Mouse (Mus musculus) c-Kit-positive CD71-negative TER-119-negative erythroid progenitor cells, embryonic 14.5 days (primary cell): ENCODE data around the gene Mapkbp1.

Experiments used
- DNase-seq: peaks from one replicate; pipeline ENCODE4 v3.0.0-alpha.2; 2013; ENCODE audit warnings: low read depth

Gene Mapkbp1

GRCm38 (mm10) chr2:119972537-119972879 lies at the start of gene Mapkbp1:
TSS of gene Mapkbp1 (plus strand) at chr2:119972699.
- DNase-seq = no peak

DNA sequence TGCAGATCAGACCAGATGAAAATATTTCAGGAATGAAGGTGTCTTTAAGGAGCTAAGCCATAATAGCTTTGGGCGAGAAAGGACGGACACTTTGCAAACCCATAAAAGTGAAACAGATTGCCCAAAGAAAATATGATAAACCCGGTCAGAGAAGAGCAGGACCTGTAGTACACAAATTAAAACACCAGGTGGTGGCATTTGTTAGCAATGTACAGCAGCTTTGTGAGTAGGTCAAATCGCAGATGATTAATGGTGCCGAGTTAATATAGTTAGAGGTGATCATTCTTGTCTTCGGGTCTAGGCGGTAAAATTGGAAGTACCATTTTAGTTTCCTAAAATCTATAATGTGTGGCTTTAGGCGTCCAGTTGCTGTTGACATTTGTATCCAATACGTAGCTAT lies 1.9 kb upstream of the Mapkbp1 start:
- DNase-seq = peak; percentile 58

- no peak for DNase-seq
These were observed 1.2 kb upstream of the Mapkbp1 start for GRCm38 (mm10) chr2:119971316-119971715.

DNA sequence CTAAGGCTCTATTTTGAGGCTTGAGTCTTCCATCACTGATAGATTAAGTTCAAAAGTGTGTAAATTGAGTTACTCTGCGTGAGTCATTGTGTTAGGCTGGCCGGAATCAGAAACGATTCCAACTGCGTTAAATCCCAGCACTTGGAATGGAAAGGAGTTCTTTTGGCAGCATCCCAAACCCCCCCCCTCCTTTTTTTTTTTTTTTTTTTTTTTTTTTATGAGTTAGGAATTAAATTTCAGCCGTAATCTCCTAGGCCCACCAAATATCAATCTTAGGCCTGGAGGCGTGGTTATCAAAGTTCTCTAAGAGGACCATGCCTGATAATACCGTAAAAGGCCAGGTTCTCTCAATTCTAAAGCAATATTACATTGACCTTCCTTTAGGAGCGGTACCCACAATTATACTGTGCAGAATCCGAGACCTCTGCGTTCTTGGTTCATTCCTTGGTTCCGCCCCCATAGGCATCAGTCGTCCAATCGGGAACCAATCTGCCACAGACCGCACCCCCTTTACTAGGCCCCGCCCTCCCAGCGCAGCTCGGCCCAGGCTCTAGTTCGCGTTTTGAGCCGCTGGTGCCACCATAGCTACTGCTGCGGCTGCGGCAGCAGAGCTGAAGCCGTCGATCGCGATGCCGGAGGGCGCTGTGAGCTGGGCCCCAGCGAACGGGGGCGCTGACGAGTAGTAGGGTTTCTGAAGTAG lies 512 bp upstream of the Mapkbp1 start:
- DNase-seq = peak; percentile 88

- DNase-seq = no peak
These were observed 8.0 kb downstream of the Mapkbp1 start for GRCm38 (mm10) chr2:119980343-119980986.

DNA sequence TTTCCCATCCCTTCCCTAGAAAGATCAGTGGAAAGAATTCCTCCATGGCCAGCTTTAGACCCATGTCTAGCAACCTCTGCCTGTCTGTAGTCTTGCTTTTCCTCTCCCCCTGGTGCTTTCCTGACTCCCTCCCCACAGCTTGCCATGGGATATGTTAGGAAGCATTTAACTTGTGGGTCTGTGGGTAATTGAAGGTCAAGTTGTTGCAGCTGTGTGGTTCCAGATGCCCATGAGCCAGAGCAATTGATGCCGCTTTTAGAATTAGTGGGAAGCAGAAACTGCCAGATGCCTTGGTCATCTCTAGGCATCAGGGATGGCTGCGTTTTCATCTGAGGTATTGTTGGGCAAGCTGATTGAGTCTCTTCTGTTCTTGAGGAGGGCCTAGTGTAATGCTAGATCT lies 9.1 kb downstream of the Mapkbp1 start:
- no peak for DNase-seq

DNA sequence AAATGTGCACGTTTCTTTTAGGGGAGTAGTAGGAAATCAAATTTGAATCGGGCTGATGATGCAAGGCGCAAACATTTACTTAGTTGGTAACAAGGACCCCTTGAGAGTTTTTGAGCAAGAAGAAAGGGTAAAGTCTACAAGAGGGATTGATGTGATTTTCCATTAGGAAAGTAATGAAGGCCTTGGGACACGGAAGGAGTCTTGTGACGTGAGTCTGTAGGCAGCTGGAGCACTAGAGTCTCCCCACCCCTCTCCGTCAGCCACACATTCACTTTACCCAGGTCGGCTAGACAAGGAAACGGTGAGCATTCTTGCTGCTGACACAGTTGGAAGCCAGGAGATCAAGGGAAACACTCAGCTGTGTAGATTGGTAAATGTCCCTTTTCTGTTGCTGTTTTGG lies 13.4 kb downstream of the Mapkbp1 start:
- DNase-seq = no peak

DNA sequence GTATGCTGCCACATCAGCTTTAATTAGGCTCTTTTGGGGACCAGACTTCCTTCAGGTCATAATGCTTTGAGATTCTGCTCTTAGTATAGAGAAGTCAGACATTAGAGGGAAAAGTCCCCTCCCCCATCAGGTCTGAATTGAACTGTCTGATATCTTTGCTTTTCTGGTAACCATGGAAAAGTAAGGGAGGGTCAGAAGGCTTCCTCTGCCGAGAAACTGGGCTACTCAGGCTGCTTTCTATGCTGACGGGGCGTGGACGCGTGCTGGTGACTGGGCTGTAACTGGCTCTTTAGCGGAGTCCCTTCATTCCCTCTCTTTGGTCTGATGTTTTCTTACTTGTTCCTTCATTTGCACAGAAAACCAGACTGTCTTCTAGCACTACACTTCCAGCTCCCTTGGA lies 13.9 kb downstream of the Mapkbp1 start:
- DNase-seq = no peak

- DNase-seq = no peak
These were observed 14.9 kb downstream of the Mapkbp1 start for GRCm38 (mm10) chr2:119987441-119987840.

- no peak for DNase-seq
These were observed 16.5 kb downstream of the Mapkbp1 start for GRCm38 (mm10) chr2:119988952-119989351.

GRCm38 (mm10) chr2:119990881-119991280 lies 18.4 kb downstream of the Mapkbp1 start:
- no peak for DNase-seq

DNA sequence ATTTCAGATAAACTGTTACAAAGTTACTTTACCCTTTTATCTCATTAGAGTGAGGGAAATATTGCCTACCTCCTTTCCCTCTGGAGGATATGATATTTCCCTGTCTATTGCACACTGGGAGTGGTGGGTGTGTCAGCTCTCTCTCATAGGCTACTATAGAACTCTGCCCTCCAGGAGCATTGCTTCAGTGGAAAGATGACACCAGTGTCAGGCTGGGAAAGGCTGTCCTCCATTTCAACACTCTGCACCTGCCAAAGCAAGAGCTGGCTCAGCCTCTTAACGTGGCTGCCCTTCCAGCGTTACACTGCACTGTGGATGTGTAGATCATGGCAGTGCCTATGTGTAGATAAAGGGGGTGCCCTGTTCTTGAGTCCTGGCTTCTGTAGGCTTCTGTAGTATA lies 19.9 kb downstream of the Mapkbp1 start:
- DNase-seq = no peak

GRCm38 (mm10) chr2:119993515-119993914 lies 21.0 kb downstream of the Mapkbp1 start:
- no peak for DNase-seq

DNA sequence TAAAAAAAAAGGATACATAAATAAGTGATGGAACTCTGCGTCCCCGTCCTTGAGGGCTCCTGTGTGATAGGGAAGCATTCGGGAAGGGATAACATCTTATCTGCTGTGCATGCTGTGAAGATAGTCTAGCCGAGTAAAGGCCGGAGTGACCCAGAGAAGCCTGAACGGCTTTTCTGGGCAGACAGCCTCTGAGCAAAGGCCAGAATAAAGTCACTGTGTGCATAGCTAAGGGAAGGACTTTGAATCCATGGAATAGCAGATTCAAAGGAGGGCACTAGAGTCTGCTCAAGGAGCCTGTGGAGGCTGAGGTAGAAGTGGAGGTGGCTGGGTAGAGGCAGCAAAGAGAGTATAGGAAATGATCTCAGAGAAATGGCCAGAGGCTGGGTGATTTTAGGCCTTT lies 22.3 kb downstream of the Mapkbp1 start:
- no peak for DNase-seq

- DNase-seq = no peak
These were observed 23.1 kb downstream of the Mapkbp1 start for GRCm38 (mm10) chr2:119995391-119996281.

- no peak for DNase-seq
These were observed 24.9 kb downstream of the Mapkbp1 start for GRCm38 (mm10) chr2:119997354-119997753.

DNA sequence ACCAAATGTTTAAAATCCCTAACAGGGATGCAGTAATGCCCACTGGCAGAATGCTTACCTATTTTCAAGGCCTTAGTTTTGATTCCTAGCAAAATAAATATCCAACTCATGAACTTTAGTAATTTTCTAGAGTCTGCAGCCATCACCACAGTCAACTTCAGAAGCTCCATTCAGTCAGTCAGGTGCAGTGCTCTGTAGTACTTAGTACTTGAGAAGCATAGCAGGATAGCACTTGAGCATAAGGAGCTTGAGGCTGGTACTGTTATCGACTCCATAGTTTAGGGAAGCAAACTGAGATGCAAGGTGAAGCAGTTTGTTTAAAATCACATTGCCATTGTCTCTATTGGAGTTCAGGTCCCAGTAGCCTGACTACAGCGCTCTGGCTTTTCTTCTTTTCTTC lies 27.2 kb downstream of the Mapkbp1 start:
- no peak for DNase-seq

- DNase-seq = no peak
These were observed 28.5 kb downstream of the Mapkbp1 start for GRCm38 (mm10) chr2:120000882-120001584.

- DNase-seq = no peak
These were observed 29.5 kb downstream of the Mapkbp1 start for GRCm38 (mm10) chr2:120001956-120002355.

GRCm38 (mm10) chr2:120003970-120004369 lies 31.5 kb downstream of the Mapkbp1 start:
- DNase-seq = no peak

DNA sequence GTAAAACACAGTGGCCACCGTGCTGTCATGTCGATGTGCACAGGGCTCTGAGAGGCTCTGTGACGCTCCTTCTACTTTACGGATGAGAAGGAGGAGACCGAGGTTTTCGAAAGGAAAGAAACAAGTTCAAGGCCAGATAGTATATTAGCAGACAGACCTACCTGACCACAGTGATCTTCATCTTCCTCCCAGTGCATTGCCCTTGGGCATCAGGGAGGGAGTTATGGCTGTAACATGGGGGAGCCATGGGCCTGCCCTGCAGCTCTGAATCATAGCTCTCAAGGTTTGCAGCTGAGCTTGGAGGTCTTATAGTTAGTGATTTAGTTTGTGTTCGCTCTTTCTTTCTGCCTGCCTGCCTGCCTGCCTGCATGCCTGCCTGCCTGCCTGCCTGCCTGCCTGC lies 34.2 kb downstream of the Mapkbp1 start:
- no peak for DNase-seq

- DNase-seq = no peak
These were observed 35.2 kb downstream of the Mapkbp1 start for GRCm38 (mm10) chr2:120007680-120008210.
